Mouse (Mus musculus) testis, adult 2 months (tissue): ENCODE data around the gene 4930578G10Rik.

Experiments used
- CTCF ChIP-seq: fragments of 200-500 bp; IDR thresholded peaks from 2 replicates; pipeline ENCODE4 v1.5.1; 2012; ENCODE audit warnings: low read depth, mild to moderate bottlenecking, inconsistent platforms, low read length, moderate library complexity; ENCODE audit not compliant: control insufficient read depth, insufficient read depth, insufficient replicate concordance
- POLR2A ChIP-seq: fragments of 200-500 bp; IDR thresholded peaks from 2 replicates; pipeline ENCODE4 v1.6.1; 2012; ENCODE audit warnings: low read depth, mild to moderate bottlenecking, inconsistent platforms, low read length, moderate library complexity; ENCODE audit not compliant: control insufficient read depth

GRCm38 (mm10) chr4:42872151-42872550, 136.8 kb downstream of the 4930578G10Rik start:
- TF ChIP-seq POLR2A (no peak), CTCF (no peak)
